Mouse (Mus musculus) G1E (cell line): ENCODE measurements around the gene Mrpl51. TPM values are rescaled to one million over a fixed set of nuclear protein-coding genes. Genes with fewer than 3 reads are reported as not detected.

ENCODE experiments used
- ATAC-seq: 2 replicates; pipeline ENCODE4 v1.8.0; 2016; ENCODE audit warnings: mild to moderate bottlenecking; ENCODE audit not compliant: insufficient number of reproducible peaks, poor library complexity, low FRiP score, severe bottlenecking; ENCODE audit errors: extremely low read depth
- DNase-seq: peaks from one replicate; pipeline ENCODE4 v3.0.0; 2012; ENCODE audit warnings: low spot score
- H3K27me3 ChIP-seq: 2 replicates; pipeline ENCODE4 v1.6.1; 2012; ENCODE audit warnings: mild to moderate bottlenecking, low read length, inconsistent platforms; ENCODE audit not compliant: insufficient read depth
- H3K36me3 ChIP-seq: replicated peaks from 2 replicates; pipeline ENCODE3; 2012; ENCODE audit warnings: mild to moderate bottlenecking, inconsistent platforms
- H3K4me1 ChIP-seq: 2 replicates; pipeline ENCODE4 v1.6.1; 2012; ENCODE audit warnings: low read depth, low read length, inconsistent platforms, mixed read lengths; ENCODE audit not compliant: insufficient read depth
- H3K4me3 ChIP-seq: 2 replicates; pipeline ENCODE4 v1.5.1; 2012; ENCODE audit warnings: low read depth, mild to moderate bottlenecking, inconsistent platforms, low read length, moderate library complexity, mixed read lengths
- H3K9me3 ChIP-seq: replicated peaks from 2 replicates; pipeline ENCODE4 v1.6.1; 2012; ENCODE audit warnings: inconsistent platforms
- CTCF ChIP-seq: IDR thresholded peaks from 2 replicates; pipeline ENCODE4 v1.5.1; 2012; ENCODE audit warnings: low read depth, low read length, inconsistent platforms, mixed read lengths
- GATA1 ChIP-seq: IDR thresholded peaks from 2 replicates; pipeline ENCODE4 v1.6.1; 2012; ENCODE audit warnings: borderline replicate concordance, low read length, inconsistent platforms, mixed read lengths
- GATA2 ChIP-seq: IDR thresholded peaks from 2 replicates; pipeline ENCODE4 v1.6.1; 2012; ENCODE audit warnings: low read depth, low read length, inconsistent platforms, borderline replicate concordance
- POLR2AphosphoS5 ChIP-seq: IDR thresholded peaks from 2 replicates; pipeline ENCODE4 v1.6.1; 2012; ENCODE audit warnings: low read depth, low read length, inconsistent platforms; ENCODE audit not compliant: insufficient replicate concordance
- TAL1 ChIP-seq: conservative IDR thresholded peaks from 2 replicates; pipeline ENCODE4 v1.6.1; 2012; ENCODE audit warnings: low read depth, low read length, inconsistent platforms, mixed read lengths
- polyA plus RNA-seq: library from polyadenylated mRNA; stranded (reverse); fragments of >175 nt; gene quantifications from 2 replicates; pipeline ENCODE4 v1.2.3, GENCODE M21; 2012
- total RNA-seq, 2 experiments: library from RNA; stranded (forward) in 1 of 2; stranded (reverse) in 1 of 2; fragments of 200-1000 nt in 1 of 2; fragments of >200 nt in 1 of 2; fragmentation: Nextera tagmentation in 1 of 2; gene quantifications; 2 replicates each; pipeline ENCODE4 v1.2.3; 2014 to 2017

Mrpl51 gene
- total and polyA plus RNA-seq, 3 experiments = 59.6 to 156 (median 114) TPM

DNA sequence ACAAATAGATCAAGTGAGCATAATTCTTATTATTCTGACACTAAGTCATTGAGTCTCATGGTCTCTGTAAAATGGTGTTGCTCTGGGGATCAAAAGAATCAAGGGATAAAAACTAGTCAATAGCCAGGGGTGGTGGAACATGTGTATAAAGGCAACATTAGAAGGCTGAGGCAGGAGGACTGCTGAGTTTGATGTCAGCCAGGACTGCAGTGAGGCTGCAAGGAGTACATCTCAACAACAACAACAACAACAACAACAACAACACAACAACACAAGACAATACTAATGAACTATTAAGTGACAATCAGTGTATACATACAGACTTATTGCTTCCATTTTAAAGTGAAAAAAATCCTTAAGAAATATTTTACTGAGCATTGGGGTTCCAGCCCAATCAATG, 785 bp upstream of the Mrpl51 start:
- Histone ChIP-seq H3K36me3 (peaks cover 62% of the 10 kb centered on the region), H3K9me3 (no peaks in the 10 kb centered on the region), H3K4me1 (peaks cover 28% of the 10 kb centered on the region), H3K4me3 (peak overlapping the region; percentile 88), H3K27me3 (no peaks in the 10 kb centered on the region)
- ATAC-seq = no peak
- DNase-seq = no peak
- TF ChIP-seq POLR2AphosphoS5 (no peak), GATA2 (no peak), TAL1 (no peak), GATA1 (no peak), CTCF (no peak)

DNA sequence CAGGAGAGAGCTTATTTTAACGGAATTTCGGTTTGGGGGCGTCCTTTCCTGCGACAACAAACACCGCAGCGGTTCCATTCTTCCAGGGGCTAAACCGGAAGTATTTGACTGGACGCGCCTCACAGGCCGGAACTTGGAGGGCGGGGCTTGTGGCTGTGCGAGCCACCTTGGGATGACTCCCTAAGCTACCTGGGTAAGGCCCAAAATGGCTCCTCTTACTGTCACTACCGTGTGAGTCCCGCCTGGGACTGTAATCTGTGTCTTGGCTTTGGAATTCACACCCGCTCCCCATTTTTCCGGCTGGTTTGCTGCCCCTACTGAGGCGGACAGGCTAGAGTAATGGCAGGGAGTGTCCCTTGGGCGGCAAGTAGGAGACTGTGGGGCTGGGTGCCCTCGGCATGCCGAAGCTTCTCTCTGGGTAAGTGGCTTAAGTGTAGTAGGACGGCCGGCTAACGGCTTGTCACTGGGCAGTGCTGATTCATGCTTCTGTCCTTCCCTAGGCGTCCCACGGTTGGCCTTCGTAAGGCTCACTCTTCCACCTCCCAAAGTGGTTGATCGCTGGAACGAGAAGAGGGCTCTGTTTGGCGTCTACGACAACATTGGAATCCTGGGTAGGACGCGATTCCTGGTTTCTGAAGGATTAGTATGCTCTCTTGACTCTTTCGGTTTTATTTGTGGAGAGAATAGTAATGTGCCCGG, 564 bp downstream of the Mrpl51 start:
- DNase-seq (peak; percentile 76), ATAC-seq (peak; percentile 80)
- Histone ChIP-seq H3K4me3 (peak overlapping the region; percentile 88), H3K4me1 (peaks cover 28% of the 10 kb centered on the region), H3K36me3 (peaks cover 58% of the 10 kb centered on the region), H3K9me3 (no peaks in the 10 kb centered on the region), H3K27me3 (no peaks in the 10 kb centered on the region)
- no peak for TF ChIP-seq POLR2AphosphoS5
- no peak for TF ChIP-seq TAL1
- no peak for TF ChIP-seq GATA1
- TF ChIP-seq CTCF = no peak
- TF ChIP-seq GATA2 = no peak

DNA sequence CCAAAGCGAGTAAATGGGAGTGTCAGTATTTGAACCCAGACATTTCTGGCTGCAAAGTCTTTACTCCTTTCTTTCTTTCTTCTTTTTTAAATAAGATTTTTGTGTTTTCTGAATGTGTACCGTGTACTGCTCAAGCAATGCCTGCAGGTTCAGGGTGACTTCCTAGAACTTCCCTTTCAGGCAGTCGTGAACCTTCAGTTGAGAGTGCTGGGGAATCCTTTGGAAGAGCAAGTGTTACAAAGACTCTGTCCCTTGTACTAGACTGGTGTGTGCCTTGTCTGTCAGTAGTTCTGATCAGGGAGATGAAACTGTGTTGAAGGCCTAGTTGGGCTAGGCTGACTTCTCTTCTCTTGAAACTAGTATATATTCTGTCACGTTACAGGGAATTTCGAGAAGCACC, 1.2 kb downstream of the Mrpl51 start:
- no peaks in the 10 kb centered on the region for H3K9me3 ChIP-seq
- H3K4me3 ChIP-seq = peak overlapping the region; percentile 88
- peaks cover 56% of the 10 kb centered on the region for H3K36me3 ChIP-seq
- ATAC-seq = no peak
- peaks cover 26% of the 10 kb centered on the region for H3K4me1 ChIP-seq
- H3K27me3 ChIP-seq = no peaks in the 10 kb centered on the region
- TF ChIP-seq POLR2AphosphoS5 (no peak), GATA2 (no peak), TAL1 (no peak), GATA1 (no peak), CTCF (no peak)
- no peak for DNase-seq

DNA sequence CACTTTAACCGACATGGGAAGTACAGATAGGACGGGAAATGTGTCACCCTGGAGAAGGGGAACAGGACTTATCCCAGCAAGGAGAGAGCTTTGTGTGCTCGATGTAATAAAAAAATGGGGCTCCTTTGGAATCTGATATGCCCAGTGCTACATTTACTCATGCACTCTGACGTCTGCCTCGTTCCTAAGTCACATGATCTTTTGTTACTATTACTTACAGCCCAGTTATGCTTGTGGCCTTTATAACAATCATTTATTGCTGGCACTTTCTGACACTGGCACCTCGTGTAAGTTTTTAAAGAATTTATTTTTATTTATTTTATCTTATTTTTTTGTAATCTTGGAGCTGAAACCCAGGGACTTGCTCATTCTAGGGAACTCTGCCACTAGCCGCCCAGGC, 1.8 kb downstream of the Mrpl51 start:
- peak; percentile 15; the same call in 1 of the 2 replicates for ATAC-seq
- no peak for TF ChIP-seq CTCF
- TF ChIP-seq TAL1 = no peak
- no peak for TF ChIP-seq GATA2
- TF ChIP-seq GATA1 = no peak
- TF ChIP-seq POLR2AphosphoS5 = no peak
- Histone ChIP-seq H3K4me1 (peaks cover 26% of the 10 kb centered on the region), H3K9me3 (no peaks in the 10 kb centered on the region), H3K36me3 (peaks cover 54% of the 10 kb centered on the region), H3K27me3 (no peaks in the 10 kb centered on the region), H3K4me3 (peak overlapping the region; percentile 2; the same call in 1 of the 2 replicates)
- no peak for DNase-seq

DNA sequence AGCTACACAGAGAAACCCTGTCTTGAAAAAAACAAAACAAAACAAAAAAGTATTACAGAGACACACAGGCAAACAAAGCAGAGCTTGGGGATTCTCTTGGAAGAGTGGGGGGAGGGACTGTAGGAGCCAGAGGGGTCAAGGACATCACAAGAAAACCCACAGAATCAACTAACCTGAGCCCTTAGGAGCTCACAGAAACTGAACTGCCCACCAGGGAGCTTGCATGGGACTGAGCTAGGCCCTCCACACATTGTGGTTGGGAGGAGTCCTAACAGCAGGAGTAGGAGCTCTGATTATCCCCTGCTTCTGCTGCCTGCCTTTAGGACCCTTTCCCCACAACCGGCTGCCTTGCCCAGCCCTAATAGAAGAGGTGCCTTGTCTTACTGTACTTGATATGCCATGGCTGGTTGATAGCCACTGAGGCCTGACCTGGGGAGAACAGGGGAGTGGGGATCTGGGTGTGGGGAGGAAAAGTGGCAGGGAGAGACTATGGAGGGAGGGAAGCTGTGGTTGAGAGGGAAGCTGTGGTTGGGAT, 4.0 kb downstream of the Mrpl51 start:
- no peaks in the 10 kb centered on the region for H3K9me3 ChIP-seq
- peaks cover 40% of the 10 kb centered on the region for H3K36me3 ChIP-seq
- DNase-seq (no peak), ATAC-seq (no peak)
- TF ChIP-seq TAL1 (no peak), CTCF (no peak), GATA1 (no peak), GATA2 (no peak), POLR2AphosphoS5 (no peak)
- no peaks in the 10 kb centered on the region for H3K27me3 ChIP-seq
- peaks cover 13% of the 10 kb centered on the region for H3K4me1 ChIP-seq
- no peak overlapping the region for H3K4me3 ChIP-seq

DNA sequence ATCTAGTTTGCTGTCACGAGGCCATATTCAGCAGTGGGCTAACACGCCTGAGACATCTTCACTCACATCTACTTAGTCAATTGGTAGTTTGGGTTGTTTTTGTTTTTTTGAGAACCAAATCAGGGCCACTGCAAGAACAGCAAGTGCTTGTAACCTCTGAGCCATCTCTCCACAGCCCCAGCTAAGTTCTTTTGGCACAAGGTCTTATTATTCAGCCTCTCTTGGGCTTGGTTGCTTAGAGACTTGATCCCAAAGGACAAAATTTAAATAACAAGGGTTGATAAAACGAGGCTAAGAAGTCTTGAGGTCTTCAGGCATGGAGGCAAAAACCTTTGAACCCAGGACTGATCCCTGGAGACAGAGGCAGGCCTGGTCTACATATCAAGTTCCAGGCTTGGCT, 4.7 kb downstream of the Mrpl51 start:
- H3K36me3 ChIP-seq = peaks cover 40% of the 10 kb centered on the region
- no peaks in the 10 kb centered on the region for H3K9me3 ChIP-seq
- no peaks in the 10 kb centered on the region for H3K27me3 ChIP-seq
- TF ChIP-seq GATA1 = no peak
- no peak for TF ChIP-seq TAL1
- DNase-seq (no peak), ATAC-seq (no peak)
- H3K4me3 ChIP-seq = no peak overlapping the region
- H3K4me1 ChIP-seq = peaks cover 13% of the 10 kb centered on the region
